9 mouse cellular contexts compared by ENCODE assay signal in the genomic region with DNA sequence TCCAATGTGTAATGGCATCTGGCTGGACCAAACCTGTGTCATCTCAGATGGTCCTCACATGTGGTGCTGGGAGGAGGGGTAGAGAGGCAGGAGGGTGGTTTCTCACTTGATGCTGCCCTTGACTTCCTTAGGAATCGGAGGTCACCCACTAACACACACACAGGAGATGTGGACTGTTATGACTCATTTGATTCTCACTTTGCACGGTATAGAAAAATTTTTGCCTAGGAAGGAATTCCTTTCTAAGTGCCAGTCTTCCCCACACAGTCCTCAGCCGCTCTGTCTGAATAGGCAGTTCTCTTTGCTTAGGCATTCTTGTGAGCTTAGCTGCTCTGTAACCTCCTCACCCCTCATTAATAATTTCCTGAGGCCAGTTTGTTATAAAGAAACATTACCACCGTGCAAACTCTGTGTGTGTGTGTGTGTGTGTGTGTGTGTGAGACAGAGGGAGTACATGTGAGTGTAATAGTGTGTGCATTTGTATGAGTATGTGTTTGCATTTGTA. TPM values are rescaled to one million over a fixed set of nuclear protein-coding genes. Genes with fewer than 3 reads are reported as not detected.
DNase-seq lines count a peak whose midpoint lies in the region; ATAC-seq and TF ChIP-seq lines count a peak whose summit lies in the region.
"Had no signal": no experiment of that assay in that cellular context is flagged by ENCODE, and none has a peak within 500 bp of the region (broad histone marks: within the 10 kb centered on the region; RNA-seq: fewer than 3 reads in every experiment).

No protein-coding gene starts in this region.

- no peak for ATAC-seq in neural tube, embryonic 11.5 days (ENCODE audit: insufficient read depth, low FRiP score, low TSS enrichment)
- ATAC-seq in neural tube, embryonic 15.5 days (ENCODE audit: low FRiP score), result no peak
- ATAC-seq in embryonic facial prominence, embryonic 14.5 days (ENCODE audit: low read depth), result peak; percentile 63
- peak; percentile 92 for ATAC-seq in stomach, postnatal 0 days (ENCODE audit: low FRiP score, low TSS enrichment)

- H3K4me3 ChIP-seq in neural tube, embryonic 11.5 days (ENCODE audit: low read depth, low read length), result no peak overlapping the region
- no peak overlapping the region for H3K4me3 ChIP-seq in neural tube, embryonic 15.5 days (replicated peaks)
- no peak overlapping the region for H3K4me3 ChIP-seq in embryonic facial prominence, embryonic 14.5 days (ENCODE audit: low read depth, low read length)
- no peak overlapping the region for H3K4me3 ChIP-seq in stomach, postnatal 0 days (ENCODE audit: low read depth, low read length)

- H3K27ac ChIP-seq in neural tube, embryonic 11.5 days (ENCODE audit: low read depth, low read length), result no peak overlapping the region
- H3K27ac ChIP-seq in neural tube, embryonic 15.5 days (replicated peaks), result no peak overlapping the region
- no peak overlapping the region for H3K27ac ChIP-seq in embryonic facial prominence, embryonic 14.5 days (replicated peaks; ENCODE audit: low read depth, low read length)
- no peak overlapping the region; the same call in 1 of the 2 replicates for H3K27ac ChIP-seq in stomach, postnatal 0 days (replicated peaks)

- no peak for TF ChIP-seq CTCF in stomach, postnatal 0 days (IDR thresholded peaks at IDR 0.05; ENCODE audit: low read depth)

- 37% methylated on average over 4 of the region's 4 CpGs for WGBS in neural tube, embryonic 11.5 days
- 42% methylated on average over 4 of the region's 4 CpGs for WGBS in neural tube, embryonic 15.5 days
- 24% methylated on average over 4 of the region's 4 CpGs for WGBS in embryonic facial prominence, embryonic 14.5 days
- 10% methylated on average over 4 of the region's 4 CpGs for WGBS in stomach, postnatal 0 days

- peak; percentile 18 for DNase-seq in neural tube, embryonic 11.5 days (ENCODE audit: low spot score)
- DNase-seq in embryonic facial prominence, embryonic 14.5 days (ENCODE audit: low spot score), result peak; percentile 23
- DNase-seq in kidney, postnatal 14 days, result peak; percentile 48
- peak; percentile 26 for DNase-seq in stomach, postnatal 0 days (ENCODE audit: low spot score)
- DNase-seq in left cerebral cortex, adult 18-20 months (ENCODE audit: low spot score in 2 of 2), result no peak
- DNase-seq in left cerebral cortex, adult 8-10 months (ENCODE audit: low spot score in 2 of 2), result no peak
- DNase-seq: cerebellum, adult 2 months had no signal

- no peaks in the 10 kb centered on the region for H3K27me3 ChIP-seq in neural tube, embryonic 11.5 days (ENCODE audit: control insufficient read depth, insufficient read depth, low read length)
- no peaks in the 10 kb centered on the region for H3K27me3 ChIP-seq in neural tube, embryonic 15.5 days (replicated peaks)
- H3K27me3 ChIP-seq in embryonic facial prominence, embryonic 14.5 days (replicated peaks; ENCODE audit: control insufficient read depth, insufficient read depth, low read length), result no peaks in the 10 kb centered on the region
- H3K27me3 ChIP-seq in stomach, postnatal 0 days (ENCODE audit: control insufficient read depth, insufficient read depth, low read length), result no peaks in the 10 kb centered on the region

- no peak overlapping the region for H3K4me2 ChIP-seq in neural tube, embryonic 11.5 days (ENCODE audit: low read depth)
- H3K4me2 ChIP-seq in neural tube, embryonic 15.5 days, result no peak overlapping the region
- H3K4me2 ChIP-seq in embryonic facial prominence, embryonic 14.5 days (ENCODE audit: low read depth, low read length), result no peak overlapping the region
- H3K4me2 ChIP-seq in stomach, postnatal 0 days (replicated peaks; ENCODE audit: low read depth), result no peak overlapping the region

- no peaks in the 10 kb centered on the region for H3K9me3 ChIP-seq in neural tube, embryonic 11.5 days (ENCODE audit: control insufficient read depth, low read length)
- H3K9me3 ChIP-seq in neural tube, embryonic 15.5 days (replicated peaks), result no peaks in the 10 kb centered on the region
- no peaks in the 10 kb centered on the region for H3K9me3 ChIP-seq in embryonic facial prominence, embryonic 14.5 days (ENCODE audit: control insufficient read depth, low read length)
- H3K9me3 ChIP-seq in stomach, postnatal 0 days (ENCODE audit: control insufficient read depth, low read length), result no peaks in the 10 kb centered on the region

- no peak overlapping the region for H3K9ac ChIP-seq in neural tube, embryonic 11.5 days (ENCODE audit: low read length)
- no peak overlapping the region for H3K9ac ChIP-seq in neural tube, embryonic 15.5 days (replicated peaks)
- no peak overlapping the region for H3K9ac ChIP-seq in embryonic facial prominence, embryonic 14.5 days (ENCODE audit: low read depth, low read length)
- no peak overlapping the region for H3K9ac ChIP-seq in stomach, postnatal 0 days (ENCODE audit: low read length)

- H3K36me3 ChIP-seq in neural tube, embryonic 11.5 days (ENCODE audit: control insufficient read depth, insufficient read depth, low read length), result no peaks in the 10 kb centered on the region
- no peaks in the 10 kb centered on the region for H3K36me3 ChIP-seq in neural tube, embryonic 15.5 days
- H3K36me3 ChIP-seq in embryonic facial prominence, embryonic 14.5 days (ENCODE audit: control insufficient read depth, insufficient read depth, low read length), result no peaks in the 10 kb centered on the region
- no peaks in the 10 kb centered on the region for H3K36me3 ChIP-seq in stomach, postnatal 0 days (ENCODE audit: control insufficient read depth, insufficient read depth, low read length)

- TF ChIP-seq EP300 in stomach, postnatal 0 days (optimal IDR thresholded peaks at IDR 0.05), result no peak

- H3K4me1 ChIP-seq in neural tube, embryonic 11.5 days (ENCODE audit: control insufficient read depth, insufficient read depth, low read length), result peaks cover 4% of the 10 kb centered on the region; the same call in 1 of the 2 replicates
- no peaks in the 10 kb centered on the region for H3K4me1 ChIP-seq in neural tube, embryonic 15.5 days
- H3K4me1 ChIP-seq in embryonic facial prominence, embryonic 14.5 days (ENCODE audit: control insufficient read depth, insufficient read depth, low read length), result no peaks in the 10 kb centered on the region; the same call in 1 of the 2 replicates
- no peaks in the 10 kb centered on the region for H3K4me1 ChIP-seq in stomach, postnatal 0 days (replicated peaks; ENCODE audit: control insufficient read depth, insufficient read depth)

RNA-seq across cellular contexts. Expression of gene Pdgfc, which starts 22.4 kb away (rescaled TPM):
- polyA plus RNA-seq in neural tube, embryonic 11.5 days (2014; fragmentation: Nextera tagmentation; extraction: Ambion mirVana), result 21.7 and 25.7 TPM in 2 replicates
- 4.2 and 5.8 TPM in 2 replicates for polyA plus RNA-seq in neural tube, embryonic 15.5 days (2015; fragmentation: Nextera tagmentation; extraction: Ambion mirVana)
- polyA plus RNA-seq in embryonic facial prominence, embryonic 14.5 days (2014; fragmentation: Nextera tagmentation; extraction: Ambion mirVana), result 27.7 and 30.4 TPM in 2 replicates
- polyA plus RNA-seq in stomach, postnatal 0 days (2015; fragmentation: Nextera tagmentation; extraction: Ambion mirVana), result 7.4 and 7.9 TPM in 2 replicates
- 1 to 10 TPM; 6.7 to 7.8 TPM for total RNA-seq in left cerebral cortex, adult 18-20 months (2021)
- total RNA-seq in left cerebral cortex, adult 8-10 months (2022), result 1 to 10 TPM; 6.6 to 8.0 (median 7.4) TPM
- total RNA-seq: hematopoietic stem cell, adult 5-6 weeks had no signal

Comparison
In these comparisons a context has a peak if more than half of its experiments do, and no peak if none do; other contexts are left out.
1. ATAC-seq: peak in embryonic facial prominence, embryonic 14.5 days (single experiment) and stomach, postnatal 0 days (single experiment); none in neural tube, embryonic 11.5 days (single experiment) and neural tube, embryonic 15.5 days (single experiment).
2. DNase-seq: peak in neural tube, embryonic 11.5 days (single experiment), embryonic facial prominence, embryonic 14.5 days (single experiment), kidney, postnatal 14 days (single experiment) and stomach, postnatal 0 days (single experiment); none in left cerebral cortex, adult 18-20 months (0 of 2) and left cerebral cortex, adult 8-10 months (0 of 2).